Mouse (Mus musculus): Measurements from ENCODE around the gene Tmprss11c. TPM values are rescaled to one million over a fixed set of nuclear protein-coding genes. Genes with fewer than 3 reads are reported as not detected.
"Not testable (repeated sequence)": the region's sequence is repeated elsewhere in the genome, so short reads cannot be mapped to it uniquely, and the experiment has no call there.

The Tmprss11c gene
- not detected for total RNA-seq (2018; cell fraction: chromatin; rRNA removed)
- not detected for total RNA-seq (2018; cell fraction: cytosol; rRNA removed)
- total RNA-seq (2018; cell fraction: nucleus; rRNA removed): not detected
- polyA plus RNA-seq (2018): not detected in 3 replicates

GRCm38 (mm10) chr5:86289208-86289607 lies at the start of gene Tmprss11c:
Gene Tmprss11c (minus strand): TSS chr5:86289308.
- no peak within 1 kb of the TSS for H3K27ac ChIP-seq
- WGBS (ENCODE audit: missing documents): 76% methylated on average over 4 of the region's 4 CpGs
- no peaks in the 10 kb centered on the region for H3K79me2 ChIP-seq (ENCODE audit: inconsistent target)
- H3K36me3 ChIP-seq (ENCODE audit: inconsistent target): no peaks in the 10 kb centered on the region
- no peak within 1 kb of the TSS for H3K4me3 ChIP-seq (ENCODE audit: inconsistent target)

GRCm38 (mm10) chr5:86318018-86318956 lies 29.2 kb upstream of the Tmprss11c start:
- H3K36me3 ChIP-seq (ENCODE audit: inconsistent target); H3K4me3 ChIP-seq (ENCODE audit: inconsistent target); H3K27ac ChIP-seq; H3K79me2 ChIP-seq (ENCODE audit: inconsistent target): not testable (repeated sequence)
- WGBS (ENCODE audit: missing documents): 38% methylated on average over 18 of the region's 30 CpGs

DNA sequence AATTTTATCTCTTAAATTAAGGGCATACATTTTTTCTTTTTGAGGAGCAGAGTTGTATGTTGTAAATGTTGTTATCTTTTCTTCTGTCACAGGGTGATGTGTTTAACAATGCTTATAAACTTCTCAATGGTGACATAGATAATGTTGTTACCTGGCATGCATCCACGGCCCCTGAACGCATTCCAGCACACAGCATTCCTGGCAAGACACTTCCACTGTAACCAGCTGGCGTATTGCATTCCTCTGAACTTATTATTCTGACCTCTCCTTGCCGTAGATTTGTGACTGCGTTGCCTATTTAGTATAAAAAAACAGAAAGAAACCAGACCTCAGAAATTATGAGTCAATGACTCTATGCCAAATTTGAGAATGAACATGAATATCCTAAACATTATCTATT lies 17.0 kb upstream of the Tmprss11c start:
- Histone ChIP-seq H3K79me2 (ENCODE audit: inconsistent target) (no peaks in the 10 kb centered on the region), H3K36me3 (ENCODE audit: inconsistent target) (no peaks in the 10 kb centered on the region), H3K4me3 (ENCODE audit: inconsistent target) (no peak overlapping the region), H3K27ac (no peak overlapping the region)
- WGBS (ENCODE audit: missing documents): 95% methylated on average over 5 of the region's 5 CpGs

DNA sequence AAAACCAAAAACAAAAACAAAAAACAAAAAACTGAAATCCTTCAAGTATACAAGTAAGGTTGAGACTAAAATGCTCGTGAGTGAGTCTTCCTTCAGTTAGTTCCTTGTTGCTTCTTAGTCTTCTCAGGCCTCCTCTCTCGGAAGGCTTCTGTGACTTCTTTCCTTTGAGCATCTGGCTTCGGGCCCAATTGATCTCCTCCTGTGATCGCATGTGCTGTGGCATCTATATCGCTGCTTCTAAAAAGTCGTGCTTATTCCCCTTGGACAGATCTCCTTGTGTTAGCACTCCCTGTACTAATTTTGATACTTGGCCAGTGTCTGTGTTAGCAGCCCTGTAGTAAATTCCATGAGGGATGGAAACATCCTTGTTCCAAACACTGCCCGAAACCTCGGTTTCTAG lies 14.8 kb upstream of the Tmprss11c start:
- WGBS (ENCODE audit: missing documents): 89% methylated on average over 8 of the region's 8 CpGs
- Histone ChIP-seq H3K27ac (no peak overlapping the region), H3K4me3 (ENCODE audit: inconsistent target) (no peak overlapping the region), H3K36me3 (ENCODE audit: inconsistent target) (no peaks in the 10 kb centered on the region), H3K79me2 (ENCODE audit: inconsistent target) (no peaks in the 10 kb centered on the region)

GRCm38 (mm10) chr5:86246559-86246958 lies 42.5 kb downstream of the Tmprss11c start:
- Histone ChIP-seq H3K36me3 (ENCODE audit: inconsistent target) (no peaks in the 10 kb centered on the region), H3K4me3 (ENCODE audit: inconsistent target) (no peak overlapping the region), H3K27ac (no peak overlapping the region), H3K79me2 (ENCODE audit: inconsistent target) (no peaks in the 10 kb centered on the region)
- 92% methylated on average over 10 of the region's 11 CpGs for WGBS (ENCODE audit: missing documents)

GRCm38 (mm10) chr5:86244880-86245279 lies 44.2 kb downstream of the Tmprss11c start:
- Histone ChIP-seq H3K27ac (no peak overlapping the region), H3K36me3 (ENCODE audit: inconsistent target) (no peaks in the 10 kb centered on the region), H3K4me3 (ENCODE audit: inconsistent target) (no peak overlapping the region), H3K79me2 (ENCODE audit: inconsistent target) (no peaks in the 10 kb centered on the region)
- WGBS (ENCODE audit: missing documents): 0% methylated on average over 1 of the region's 1 CpGs

DNA sequence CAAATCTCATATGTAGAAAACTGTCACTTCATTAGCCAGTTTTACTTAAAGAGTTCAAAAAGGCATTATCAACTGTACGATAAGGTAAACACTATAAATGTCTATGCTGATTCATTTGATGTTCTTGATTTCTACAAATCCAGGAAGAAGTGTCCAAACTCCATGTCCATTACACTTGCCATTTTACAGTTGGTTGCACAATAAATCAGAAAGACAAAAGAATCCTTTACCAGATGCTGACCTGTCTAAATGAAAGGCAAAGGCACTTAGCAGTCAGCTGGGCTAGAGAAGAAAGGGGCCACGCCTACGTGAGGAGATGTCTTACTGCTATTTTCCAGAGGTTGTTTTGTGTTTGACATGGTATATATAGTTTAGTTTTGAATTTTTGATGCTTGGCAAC lies 44.8 kb downstream of the Tmprss11c start:
- 86% methylated on average over 3 of the region's 3 CpGs for WGBS (ENCODE audit: missing documents)

DNA sequence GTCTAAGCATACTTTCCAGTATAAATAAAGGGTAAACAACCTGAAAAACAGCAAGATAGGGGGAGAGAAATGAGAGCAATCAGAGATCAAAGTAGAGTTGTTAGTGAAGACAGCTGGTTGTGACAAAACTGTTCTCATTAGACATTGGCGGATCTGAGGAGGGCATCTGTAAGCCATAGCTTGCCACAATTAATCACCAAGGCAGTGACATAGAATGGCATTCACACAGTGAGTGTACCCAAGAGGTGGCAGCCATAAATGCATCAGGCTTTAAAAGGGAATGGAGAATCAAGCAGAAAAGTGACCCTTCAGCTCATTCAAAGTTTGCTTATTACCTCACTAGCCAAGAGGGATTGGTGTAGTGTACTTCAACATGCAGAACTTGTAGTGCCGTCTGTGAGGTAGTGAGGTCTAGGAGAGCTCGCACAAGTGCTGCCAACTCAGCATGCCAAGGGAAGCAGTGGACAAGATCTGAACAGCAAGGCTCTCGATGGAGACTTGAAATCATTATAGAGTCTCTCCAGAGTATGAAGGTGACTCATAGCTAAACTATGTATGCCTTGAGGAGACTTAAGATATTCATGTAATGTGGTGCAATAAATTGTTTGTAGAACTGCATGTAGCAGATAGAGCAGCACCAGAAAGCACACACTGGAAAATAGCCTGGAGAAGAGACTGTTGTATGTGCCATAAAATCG lies 61.8 kb downstream of the Tmprss11c start:
- H3K79me2 ChIP-seq (ENCODE audit: inconsistent target): no peaks in the 10 kb centered on the region
- H3K27ac ChIP-seq: no peak overlapping the region
- no peaks in the 10 kb centered on the region for H3K36me3 ChIP-seq (ENCODE audit: inconsistent target)
- whole genome bisulfite sequencing (ENCODE audit: missing documents): 91% methylated on average over 4 of the region's 5 CpGs
- no peak overlapping the region for H3K4me3 ChIP-seq (ENCODE audit: inconsistent target)

More for the DNA sequence above, 44.8 kb downstream of the Tmprss11c start:
- no peak overlapping the region for H3K27ac ChIP-seq
- H3K79me2 ChIP-seq (ENCODE audit: inconsistent target): no peaks in the 10 kb centered on the region
- no peak overlapping the region for H3K4me3 ChIP-seq (ENCODE audit: inconsistent target)
- H3K36me3 ChIP-seq (ENCODE audit: inconsistent target): no peaks in the 10 kb centered on the region

DNA sequence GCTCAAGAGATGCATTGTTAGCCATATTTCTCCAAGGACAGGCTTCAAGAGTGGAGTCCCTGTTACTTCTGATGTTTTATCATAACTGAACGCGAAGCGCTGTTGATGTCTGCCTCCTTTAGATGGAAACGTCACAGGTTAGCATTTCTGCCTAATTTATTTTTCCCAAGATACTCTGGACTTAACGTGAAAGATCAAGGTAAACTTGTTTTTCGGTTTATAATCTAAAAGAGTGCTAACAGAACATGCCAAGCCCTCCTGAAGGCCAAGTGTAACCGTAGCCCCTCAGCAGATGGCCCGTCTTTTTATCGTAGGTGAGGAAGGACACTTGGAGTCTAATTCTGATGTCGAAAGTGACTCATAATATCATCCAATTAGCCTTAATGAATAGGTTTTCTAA lies 91.3 kb downstream of the Tmprss11c start, which contains the start of gene Gnrhr:
Gnrhr (minus strand) TSS at position 101 of the 400 bp plus-strand sequence.
- Histone ChIP-seq H3K4me3 (ENCODE audit: inconsistent target) (no peak within 1 kb of the TSS), H3K27ac (no peak within 1 kb of the TSS), H3K79me2 (ENCODE audit: inconsistent target) (no peaks in the 10 kb centered on the region), H3K36me3 (ENCODE audit: inconsistent target) (no peaks in the 10 kb centered on the region)
- 91% methylated on average over 10 of the region's 10 CpGs for WGBS (ENCODE audit: missing documents)

DNA sequence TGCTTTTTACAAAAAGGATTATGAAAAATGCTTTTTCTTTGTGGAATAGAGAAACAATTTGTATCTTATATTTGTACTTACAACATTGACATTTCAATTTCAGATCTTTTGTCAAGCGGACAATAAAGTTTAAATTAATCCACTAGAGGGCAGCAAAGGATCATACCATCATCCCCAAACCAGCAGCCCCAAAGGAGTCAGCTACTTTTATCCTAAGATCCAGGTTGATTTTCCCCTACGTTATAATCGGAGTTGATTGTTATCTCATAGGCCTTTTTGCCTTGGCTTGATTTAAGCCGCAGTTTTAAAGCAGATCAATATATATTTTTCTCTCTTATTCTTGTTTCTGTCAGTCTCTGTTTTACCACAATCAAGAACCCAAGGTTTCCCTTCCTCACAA lies 97.8 kb downstream of the Tmprss11c start:
- Histone ChIP-seq H3K36me3 (ENCODE audit: inconsistent target) (no peaks in the 10 kb centered on the region), H3K4me3 (ENCODE audit: inconsistent target) (no peak overlapping the region), H3K27ac (no peak overlapping the region), H3K79me2 (ENCODE audit: inconsistent target) (no peaks in the 10 kb centered on the region)
- WGBS (ENCODE audit: missing documents): 23% methylated on average over 4 of the region's 4 CpGs

DNA sequence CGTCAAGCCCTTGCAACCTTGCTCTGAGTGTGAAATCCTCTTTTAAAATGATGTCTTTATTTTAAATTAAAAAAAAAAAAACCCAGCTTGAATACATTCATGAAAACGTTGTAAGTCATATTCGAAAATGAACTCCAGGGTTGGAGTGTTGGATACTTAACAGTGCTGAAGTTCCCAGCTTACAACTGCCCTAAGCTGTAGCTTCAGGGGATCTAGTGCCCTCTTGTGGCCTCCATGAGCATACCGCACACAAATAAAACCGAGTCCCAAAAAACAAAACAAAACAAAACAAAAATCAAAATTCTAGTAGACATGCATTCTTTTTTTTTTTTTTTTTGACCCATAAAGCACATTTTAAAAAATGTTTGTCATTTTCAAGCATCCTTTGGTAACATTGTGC lies 98.3 kb downstream of the Tmprss11c start:
- Histone ChIP-seq H3K36me3 (ENCODE audit: inconsistent target) (no peaks in the 10 kb centered on the region), H3K27ac (no peak overlapping the region)
- 37% methylated on average over 5 of the region's 5 CpGs for WGBS (ENCODE audit: missing documents)

GRCm38 (mm10) chr5:86190290-86190689 lies 98.8 kb downstream of the Tmprss11c start:
- Histone ChIP-seq H3K36me3 (ENCODE audit: inconsistent target) (no peaks in the 10 kb centered on the region), H3K27ac (no peak overlapping the region), H3K4me3 (ENCODE audit: inconsistent target) (no peak overlapping the region), H3K79me2 (ENCODE audit: inconsistent target) (no peaks in the 10 kb centered on the region)
- WGBS (ENCODE audit: missing documents): 29% methylated on average over 15 of the region's 15 CpGs

More for the DNA sequence above, 98.3 kb downstream of the Tmprss11c start:
- no peak overlapping the region for H3K4me3 ChIP-seq (ENCODE audit: inconsistent target)
- H3K79me2 ChIP-seq (ENCODE audit: inconsistent target): no peaks in the 10 kb centered on the region

- Histone ChIP-seq H3K79me2 (ENCODE audit: inconsistent target) (no peaks in the 10 kb centered on the region), H3K4me3 (ENCODE audit: inconsistent target) (no peak overlapping the region), H3K36me3 (ENCODE audit: inconsistent target) (no peaks in the 10 kb centered on the region), H3K27ac (no peak overlapping the region)
- 88% methylated on average over 6 of the region's 6 CpGs for WGBS (ENCODE audit: missing documents)
Observed at GRCm38 (mm10) chr5:86187441-86187840, 101.7 kb downstream of the Tmprss11c start.
